Mouse (Mus musculus): ENCODE results near the gene Ephb1.

The Ephb1 gene

GRCm38 (mm10) chr9:102352186-102353055 lies 2.1 kb downstream of the Ephb1 start:
- DNase-seq, result peak; percentile 45

- DNase-seq, result peak; percentile 31
Measured at GRCm38 (mm10) chr9:102351721-102352120, 2.8 kb downstream of the Ephb1 start.

GRCm38 (mm10) chr9:102351221-102351620 lies 3.3 kb downstream of the Ephb1 start:
- DNase-seq, result no peak

GRCm38 (mm10) chr9:102350696-102351095 lies 3.8 kb downstream of the Ephb1 start:
- no peak for DNase-seq

GRCm38 (mm10) chr9:102350076-102350475 lies 4.4 kb downstream of the Ephb1 start:
- DNase-seq, result no peak

- no peak for DNase-seq
Measured at GRCm38 (mm10) chr9:102346801-102347200, 7.7 kb downstream of the Ephb1 start.

- no peak for DNase-seq
Measured at GRCm38 (mm10) chr9:102345474-102345873, 9.0 kb downstream of the Ephb1 start.

- no peak for DNase-seq
Measured at GRCm38 (mm10) chr9:102345047-102345446, 9.4 kb downstream of the Ephb1 start.

- DNase-seq, result no peak
Measured at GRCm38 (mm10) chr9:102344086-102344930, 10.2 kb downstream of the Ephb1 start.

- no peak for DNase-seq
Measured at GRCm38 (mm10) chr9:102343061-102343460, 11.4 kb downstream of the Ephb1 start.

- DNase-seq, result no peak
Measured at GRCm38 (mm10) chr9:102342026-102342425, 12.5 kb downstream of the Ephb1 start.

- DNase-seq, result no peak
Measured at GRCm38 (mm10) chr9:102340768-102341167, 13.7 kb downstream of the Ephb1 start.

- DNase-seq, result no peak
Measured at GRCm38 (mm10) chr9:102335571-102336282, 18.8 kb downstream of the Ephb1 start.

GRCm38 (mm10) chr9:102330266-102331060 lies 24.0 kb downstream of the Ephb1 start:
- DNase-seq, result no peak

GRCm38 (mm10) chr9:102327625-102328150 lies 26.8 kb downstream of the Ephb1 start:
- no peak for DNase-seq

- no peak for DNase-seq
Measured at GRCm38 (mm10) chr9:102315436-102315835, 39.1 kb downstream of the Ephb1 start.

- no peak for DNase-seq
Measured at GRCm38 (mm10) chr9:102314795-102315194, 39.7 kb downstream of the Ephb1 start.

- DNase-seq, result no peak
Measured at GRCm38 (mm10) chr9:102310431-102310830, 44.1 kb downstream of the Ephb1 start.

GRCm38 (mm10) chr9:102309278-102309677 lies 45.2 kb downstream of the Ephb1 start:
- DNase-seq, result no peak

GRCm38 (mm10) chr9:102307656-102308055 lies 46.8 kb downstream of the Ephb1 start:
- DNase-seq, result no peak

- no peak for DNase-seq
Measured at GRCm38 (mm10) chr9:102306645-102307415, 47.7 kb downstream of the Ephb1 start.
